Mouse (Mus musculus): ENCODE results near the gene Fam196b.

Gene Fam196b

GRCm38 (mm10) chr11:34337907-34338306 is 23.3 kb downstream of the Fam196b start:
- DNase-seq: no peak

GRCm38 (mm10) chr11:34339693-34340092 is 25.1 kb downstream of the Fam196b start:
- no peak for DNase-seq

GRCm38 (mm10) chr11:34343742-34344307 is 29.2 kb downstream of the Fam196b start:
- DNase-seq: no peak

GRCm38 (mm10) chr11:34344310-34344709 is 29.7 kb downstream of the Fam196b start:
- DNase-seq: no peak

- DNase-seq: peak; percentile 16
Measured at GRCm38 (mm10) chr11:34348287-34348918, 33.8 kb downstream of the Fam196b start.

- no peak for DNase-seq
Measured at GRCm38 (mm10) chr11:34349453-34350056, 34.9 kb downstream of the Fam196b start.

- peak; percentile 71 for DNase-seq
Measured at GRCm38 (mm10) chr11:34355406-34355805, 40.8 kb downstream of the Fam196b start.

GRCm38 (mm10) chr11:34356109-34356508 is 41.5 kb downstream of the Fam196b start:
- DNase-seq: no peak

GRCm38 (mm10) chr11:34372224-34372623 is 57.6 kb downstream of the Fam196b start:
- DNase-seq: no peak

GRCm38 (mm10) chr11:34375557-34375956 is 60.9 kb downstream of the Fam196b start:
- DNase-seq: no peak

GRCm38 (mm10) chr11:34377649-34378048 is 63.0 kb downstream of the Fam196b start:
- DNase-seq: no peak

GRCm38 (mm10) chr11:34383501-34383900 is 68.9 kb downstream of the Fam196b start:
- DNase-seq: no peak

GRCm38 (mm10) chr11:34384178-34384577 is 69.6 kb downstream of the Fam196b start:
- DNase-seq: no peak

GRCm38 (mm10) chr11:34385001-34385688 is 70.5 kb downstream of the Fam196b start:
- no peak for DNase-seq

- DNase-seq: no peak
Measured at GRCm38 (mm10) chr11:34389261-34390116, 74.9 kb downstream of the Fam196b start.

- no peak for DNase-seq
Measured at GRCm38 (mm10) chr11:34392105-34392504, 77.5 kb downstream of the Fam196b start.

- DNase-seq: no peak
Measured at GRCm38 (mm10) chr11:34395802-34396201, 81.2 kb downstream of the Fam196b start.

- no peak for DNase-seq
Measured at GRCm38 (mm10) chr11:34397661-34398060, 83.0 kb downstream of the Fam196b start.

GRCm38 (mm10) chr11:34398555-34398954 is 83.9 kb downstream of the Fam196b start:
- no peak for DNase-seq

GRCm38 (mm10) chr11:34401343-34401742 is 86.7 kb downstream of the Fam196b start:
- DNase-seq: no peak

GRCm38 (mm10) chr11:34405311-34405710 is 90.7 kb downstream of the Fam196b start:
- DNase-seq: no peak

GRCm38 (mm10) chr11:34406309-34406708 is 91.7 kb downstream of the Fam196b start:
- DNase-seq: no peak

- DNase-seq: no peak
Measured at GRCm38 (mm10) chr11:34406850-34407249, 92.2 kb downstream of the Fam196b start.
